Mouse (Mus musculus): ENCODE results near the gene Cenpt.

Gene Cenpt

DNA sequence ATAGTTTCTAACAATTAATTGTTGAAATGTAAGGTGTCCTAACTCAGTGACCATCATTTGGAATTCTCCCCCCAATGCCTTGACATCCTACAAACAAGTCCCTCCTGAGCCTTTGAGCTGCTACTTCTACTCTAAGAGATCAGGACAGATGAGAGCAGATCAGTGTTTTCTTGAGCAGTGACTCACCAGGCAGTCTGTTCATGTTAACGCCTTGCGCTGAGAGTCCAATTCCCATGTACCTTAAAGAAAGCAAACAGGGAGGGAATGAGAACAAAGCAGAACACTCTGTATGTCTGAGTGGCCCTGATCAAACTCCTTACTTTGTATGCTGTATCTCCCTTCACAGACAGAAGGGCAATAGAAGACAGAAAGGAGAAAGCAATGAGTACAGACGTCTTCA lies 47.7 kb downstream of the Cenpt start:
- DNase-seq (ENCODE audit: low spot score) = no peak

GRCm38 (mm10) chr8:105804797-105805196 lies 48.3 kb downstream of the Cenpt start:
- DNase-seq (ENCODE audit: low spot score) = no peak

DNA sequence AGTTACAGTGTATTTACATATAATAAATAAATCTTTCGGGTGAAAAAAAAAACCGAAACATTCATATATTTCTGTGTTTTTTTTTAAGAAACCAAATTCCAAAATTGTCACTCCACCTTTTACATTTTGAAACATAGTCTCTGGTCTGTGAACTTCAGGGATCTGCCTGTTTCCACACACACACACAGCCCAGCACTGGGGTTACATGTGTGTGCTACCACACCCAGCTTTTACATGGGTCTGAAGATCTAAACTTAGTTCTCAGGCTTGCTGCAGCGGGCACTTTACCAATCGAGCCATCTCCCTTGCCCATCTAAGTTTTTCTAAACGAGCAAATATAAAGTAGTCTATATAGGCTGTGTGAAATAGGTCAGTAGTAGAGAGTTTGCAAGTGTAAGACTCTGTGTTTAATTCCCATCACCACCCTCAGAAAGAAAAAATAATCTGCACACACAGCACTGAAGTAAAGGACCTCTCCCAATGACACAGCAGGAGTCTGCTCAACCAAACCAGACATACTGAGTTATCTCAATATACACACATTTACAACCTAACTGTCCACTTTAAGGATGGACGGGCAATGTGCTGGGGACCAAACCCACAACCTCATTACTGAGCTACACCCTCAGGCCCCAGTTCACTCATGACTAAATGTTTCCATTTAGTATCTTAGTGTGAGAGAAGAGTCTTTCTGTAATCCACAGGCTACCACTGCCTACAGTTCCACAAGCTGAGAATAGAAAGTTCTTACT lies 51.7 kb downstream of the Cenpt start:
- DNase-seq (ENCODE audit: low spot score) = no peak

GRCm38 (mm10) chr8:105799091-105799812 lies 53.8 kb downstream of the Cenpt start:
- no peak for DNase-seq (ENCODE audit: low spot score)

DNA sequence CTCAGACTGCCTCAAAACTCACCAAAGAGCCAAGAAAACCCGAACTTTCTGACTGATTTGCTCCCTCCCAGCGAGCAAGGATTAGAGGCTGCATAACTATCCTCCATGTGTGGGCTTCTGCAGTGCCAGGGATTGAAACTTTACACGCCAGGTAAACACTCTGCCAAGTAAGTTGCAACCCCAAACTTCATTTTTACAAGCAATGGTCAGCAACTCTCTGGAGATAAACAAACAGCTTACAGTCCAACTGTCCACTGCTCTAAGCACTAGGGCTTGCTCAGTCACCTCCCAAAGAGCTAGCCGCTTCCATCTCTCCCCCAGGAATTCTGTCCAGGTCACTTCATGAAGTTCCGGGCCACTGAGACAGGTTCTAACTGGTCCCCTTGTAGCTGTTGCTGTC lies 54.7 kb downstream of the Cenpt start:
- DNase-seq (ENCODE audit: low spot score) = no peak

DNA sequence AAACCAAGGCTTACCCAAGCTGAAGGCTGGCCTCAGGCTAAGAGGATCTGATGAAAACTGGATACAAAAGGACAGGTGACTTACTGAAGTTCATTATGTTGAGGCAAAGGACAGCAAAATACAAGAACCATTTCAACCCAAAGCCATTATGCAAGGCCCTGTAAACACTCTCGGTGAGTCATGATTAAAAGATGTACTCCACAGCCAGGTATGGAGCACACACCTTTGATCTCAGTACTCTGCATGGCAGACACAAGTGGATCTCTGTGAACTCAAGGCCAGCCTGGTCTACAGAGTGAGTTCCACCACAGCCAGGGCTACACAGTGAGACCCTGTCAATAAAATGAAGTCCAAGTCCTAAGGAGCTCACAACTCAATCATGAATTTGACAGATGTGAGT lies 57.3 kb downstream of the Cenpt start:
- no peak for DNase-seq (ENCODE audit: low spot score)
